Mouse (Mus musculus) liver, adult 2 months (tissue): ENCODE measurements around the gene Dnajc12. TPM values are rescaled to one million over a fixed set of nuclear protein-coding genes. Genes with fewer than 3 reads are reported as not detected.
"Not testable (repeated sequence)": the region's sequence is repeated elsewhere in the genome, so short reads cannot be mapped to it uniquely, and the experiment has no call there.

Experiments used
- DNase-seq: peaks from one replicate; pipeline ENCODE4 v3.0.0-alpha.2; 2011; ENCODE audit warnings: low read depth, low spot score; ENCODE audit errors: extremely low read depth
- H3K27ac ChIP-seq: fragments of 200-500 bp; replicated peaks from 2 replicates; pipeline ENCODE4 v1.5.1; 2012; ENCODE audit warnings: low read depth, mild to moderate bottlenecking, control low read depth, inconsistent platforms, low read length; ENCODE audit not compliant: insufficient read depth
- H3K27me3 ChIP-seq: fragments of 200-500 bp; 2 replicates; pipeline ENCODE4 v1.6.1; 2012; ENCODE audit warnings: mild to moderate bottlenecking, moderate library complexity, low read length, inconsistent platforms; ENCODE audit not compliant: control insufficient read depth, insufficient read depth
- H3K36me3 ChIP-seq: fragments of 200-500 bp; 2 replicates; pipeline ENCODE4 v1.6.1; 2012; ENCODE audit warnings: low read length, inconsistent platforms; ENCODE audit not compliant: control insufficient read depth, insufficient read depth
- H3K4me1 ChIP-seq: fragments of 200-500 bp; 2 replicates; pipeline ENCODE4 v1.6.1; 2011; ENCODE audit warnings: low read length; ENCODE audit not compliant: control insufficient read depth, insufficient read depth
- H3K4me3 ChIP-seq: fragments of 200-500 bp; 2 replicates; pipeline ENCODE4 v1.5.1; 2011; ENCODE audit warnings: low read depth, mild to moderate bottlenecking, control low read depth, low read length, moderate library complexity; ENCODE audit not compliant: insufficient read depth
- H3K79me2 ChIP-seq: fragments of 200-500 bp; 2 replicates; pipeline ENCODE4 v1.6.1; 2012; ENCODE audit warnings: inconsistent platforms, mild to moderate bottlenecking, low read length, moderate library complexity; ENCODE audit not compliant: control insufficient read depth, insufficient read depth
- H3K9ac ChIP-seq: fragments of 200-500 bp; 2 replicates; pipeline ENCODE4 v1.6.1; 2012; ENCODE audit warnings: low read depth, mild to moderate bottlenecking, control low read depth, inconsistent platforms, low read length
- CTCF ChIP-seq: fragments of 200-500 bp; IDR thresholded peaks from 2 replicates; pipeline ENCODE4 v1.5.1; 2011; ENCODE audit warnings: low read depth, low read length, control low read depth
- POLR2A ChIP-seq: fragments of 200-500 bp; IDR thresholded peaks from 2 replicates; pipeline ENCODE4 v1.6.1; 2011; ENCODE audit warnings: low read length, control low read depth; ENCODE audit not compliant: insufficient read depth; ENCODE audit errors: extremely low read depth
- WGBS: fragments of 180-500 bp; shearing (Covaris S2); methylation state at CpG from one replicate; pipeline ENCODE4 v1.1.7; 2018; 5-methylcytosine and 5-hydroxymethylcytosine counted together
- polyA plus RNA-seq: library from polyadenylated mRNA; depleted of rRNA; stranded (reverse); fragments of >200 nt; gene quantifications from 2 replicates; pipeline ENCODE4 v1.2.3, GENCODE M21; 2012
- total RNA-seq: library from RNA; depleted of rRNA; stranded (reverse); fragments of >200 nt; gene quantifications from 2 replicates; pipeline ENCODE4 v1.2.3, GENCODE M21; 2014

Gene Dnajc12
- total and polyA plus RNA-seq, 2 experiments, result 3.2 to 5.0 TPM

- H3K4me1 ChIP-seq, result peaks cover 2% of the 10 kb centered on the region; the same call in 1 of the 2 replicates
- no peak overlapping the region for H3K4me3 ChIP-seq
- no peak overlapping the region for H3K27ac ChIP-seq
- WGBS, result 55% methylated on average over 6 of the region's 6 CpGs
- TF ChIP-seq POLR2A, result no peak
- TF ChIP-seq CTCF, result no peak
- DNase-seq, result peak; percentile 61
- H3K79me2 ChIP-seq, result no peaks in the 10 kb centered on the region
- no peak overlapping the region for H3K9ac ChIP-seq
- no peaks in the 10 kb centered on the region for H3K36me3 ChIP-seq
- H3K27me3 ChIP-seq, result no peaks in the 10 kb centered on the region
Observed at GRCm38 (mm10) chr10:63378948-63379680, 3.1 kb upstream of the Dnajc12 start.

- no peaks in the 10 kb centered on the region for H3K36me3 ChIP-seq
- H3K4me1 ChIP-seq, result peaks cover 2% of the 10 kb centered on the region; the same call in 1 of the 2 replicates
- DNase-seq, result peak; percentile 37
- WGBS, result 16% methylated on average over 24 of the region's 24 CpGs
- peak within 1 kb of the TSS; percentile 73 for H3K9ac ChIP-seq
- no peaks in the 10 kb centered on the region for H3K79me2 ChIP-seq
- H3K27me3 ChIP-seq, result no peaks in the 10 kb centered on the region
- H3K4me3 ChIP-seq, result peak within 1 kb of the TSS; percentile 63
- TF ChIP-seq POLR2A (no peak), CTCF (no peak)
- H3K27ac ChIP-seq, result peak within 1 kb of the TSS; percentile 41
Observed at GRCm38 (mm10) chr10:63381498-63382280, 554 bp upstream of the Dnajc12 start, which contains the start of gene Sirt1. TSS of gene Sirt1 (minus strand) at chr10:63381704.

DNA sequence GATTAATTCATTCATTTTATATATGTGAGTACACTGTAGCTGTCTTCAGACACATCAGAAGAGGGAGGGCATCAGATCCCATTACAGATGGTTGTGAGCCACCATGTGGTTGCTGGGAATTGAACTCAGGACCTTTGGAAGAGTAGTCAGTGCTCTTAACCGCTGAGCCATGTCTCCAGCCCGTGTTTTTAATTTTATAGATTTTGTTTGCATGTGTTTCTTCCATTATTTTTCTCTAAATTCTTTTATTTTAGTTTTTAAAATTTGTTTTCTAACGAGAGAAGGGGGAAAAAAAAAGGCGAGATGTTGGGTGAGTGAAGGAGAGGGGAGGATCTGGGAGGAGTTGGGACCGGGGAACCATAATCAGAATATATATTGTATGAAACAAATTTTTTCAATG, 3.7 kb downstream of the Dnajc12 start:
- H3K79me2 ChIP-seq, DNase-seq, H3K27ac ChIP-seq, H3K4me3 ChIP-seq, H3K4me1 ChIP-seq, H3K36me3 ChIP-seq, H3K9ac ChIP-seq, H3K27me3 ChIP-seq: not testable (repeated sequence)
- 31% methylated on average over 5 of the region's 5 CpGs for WGBS

DNA sequence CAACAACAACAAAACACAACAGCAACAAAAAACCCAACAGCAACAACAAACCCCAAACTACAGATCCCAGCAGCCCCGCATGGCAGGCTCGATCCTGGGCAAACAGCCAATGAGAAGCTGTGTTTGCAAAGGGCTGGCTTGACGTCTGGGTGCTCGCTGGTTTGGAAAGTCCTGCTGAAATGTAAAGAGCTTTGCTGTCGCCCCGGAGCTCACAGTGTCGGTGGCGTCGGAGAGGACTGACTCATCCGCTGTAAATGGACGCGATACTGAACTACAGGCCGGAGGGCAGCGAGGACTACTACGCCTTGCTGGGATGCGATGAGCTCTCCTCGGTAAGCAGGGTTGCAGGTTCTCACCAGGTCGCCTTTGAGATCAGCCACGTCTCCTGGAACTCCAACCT, 4.2 kb downstream of the Dnajc12 start:
- H3K27ac ChIP-seq, result peak overlapping the region; percentile 19; the same call in 1 of the 2 replicates
- H3K27me3 ChIP-seq, result no peaks in the 10 kb centered on the region
- peak overlapping the region; percentile 73 for H3K4me3 ChIP-seq
- DNase-seq, result peak; percentile 77
- no peaks in the 10 kb centered on the region for H3K36me3 ChIP-seq
- TF ChIP-seq CTCF (no peak), POLR2A (0 out of 2 replicates have a peak, but pooled peaks have one; percentile 24)
- peak overlapping the region; percentile 79 for H3K9ac ChIP-seq
- peaks cover 2% of the 10 kb centered on the region; the same call in 1 of the 2 replicates for H3K4me1 ChIP-seq
- under 1% methylated on average over 19 of the region's 19 CpGs for WGBS
- no peaks in the 10 kb centered on the region for H3K79me2 ChIP-seq

DNA sequence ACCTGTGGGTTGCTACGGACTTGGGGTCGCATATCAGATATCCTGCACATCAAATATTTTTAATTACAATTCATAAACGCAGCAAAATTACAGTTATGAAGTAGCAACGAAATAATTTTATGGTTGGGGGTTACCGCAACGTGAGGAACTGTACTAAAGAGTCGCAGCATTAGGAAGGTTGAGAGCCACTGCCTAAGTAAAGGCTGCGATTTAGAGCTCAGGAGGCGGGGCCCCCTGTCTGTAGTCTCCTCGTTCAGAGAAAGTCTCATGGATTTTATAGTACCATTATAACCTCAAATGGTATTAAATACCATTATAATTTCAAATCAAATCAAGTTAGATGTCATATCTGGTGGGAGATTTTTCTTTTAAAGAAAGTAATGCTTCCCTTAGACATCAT, 4.7 kb downstream of the Dnajc12 start:
- WGBS, result 2% methylated on average over 10 of the region's 10 CpGs
- H3K9ac ChIP-seq, result no peak overlapping the region; the same call in 1 of the 2 replicates
- H3K4me1 ChIP-seq, result no peaks in the 10 kb centered on the region
- H3K36me3 ChIP-seq, result no peaks in the 10 kb centered on the region
- H3K79me2 ChIP-seq, result no peaks in the 10 kb centered on the region
- TF ChIP-seq POLR2A (no peak), CTCF (no peak)
- H3K4me3 ChIP-seq, result peak overlapping the region; percentile 73
- no peak for DNase-seq
- H3K27me3 ChIP-seq, result no peaks in the 10 kb centered on the region
- no peak overlapping the region for H3K27ac ChIP-seq
